Mouse (Mus musculus) heart, embryonic 15.5 days (tissue): ENCODE results near the gene Hcn3. TPM values are rescaled to one million over a fixed set of nuclear protein-coding genes. Genes with fewer than 3 reads are reported as not detected.

Source experiments
- ATAC-seq: fragments of 200-750 bp; cut with Nextera tagmentation; replicated peaks from 2 replicates; pipeline ENCODE4 v1.8.0; 2017; ENCODE audit warnings: low read depth, moderate TSS enrichment; ENCODE audit not compliant: insufficient number of reproducible peaks, insufficient read depth, low FRiP score
- H3K27ac ChIP-seq: fragments of 300-500 bp; sonication (generic); 2 replicates; pipeline ENCODE4 v1.5.1; 2015; ENCODE audit warnings: mild to moderate bottlenecking, inconsistent platforms
- H3K27me3 ChIP-seq: fragments of 300-500 bp; sonication (generic); 2 replicates; pipeline ENCODE4 v1.6.1; 2015; ENCODE audit warnings: inconsistent platforms
- H3K36me3 ChIP-seq: fragments of 300-500 bp; sonication (generic); 2 replicates; pipeline ENCODE4 v1.6.1; 2015; ENCODE audit warnings: mild to moderate bottlenecking, inconsistent platforms
- H3K4me1 ChIP-seq: fragments of 300-500 bp; sonication (generic); replicated peaks from 2 replicates; pipeline ENCODE4 v1.6.1; 2015; ENCODE audit warnings: inconsistent platforms
- H3K4me2 ChIP-seq: fragments of 300-500 bp; sonication (generic); 2 replicates; pipeline ENCODE4 v1.6.1; 2015; ENCODE audit warnings: inconsistent platforms, mild to moderate bottlenecking, moderate library complexity
- H3K4me3 ChIP-seq: fragments of 300-500 bp; sonication (generic); 2 replicates; pipeline ENCODE4 v1.5.1; 2015; ENCODE audit warnings: mild to moderate bottlenecking, inconsistent platforms
- H3K9ac ChIP-seq: fragments of 300-500 bp; sonication (generic); 2 replicates; pipeline ENCODE4 v1.6.1; 2015; ENCODE audit warnings: mild to moderate bottlenecking, inconsistent platforms
- H3K9me3 ChIP-seq: fragments of 300-500 bp; sonication (generic); replicated peaks from 2 replicates; pipeline ENCODE4 v1.6.1; 2016; ENCODE audit warnings: inconsistent platforms
- WGBS: fragments of 180-500 bp; shearing (Covaris S2); methylation state at CpG from one replicate; pipeline ENCODE4 v1.1.7; 2015; ENCODE audit warnings: mixed read lengths; 5-methylcytosine and 5-hydroxymethylcytosine counted together
- polyA plus RNA-seq: library from polyadenylated mRNA; unstranded; fragments of >200 nt; fragmentation: Nextera tagmentation; extraction: Ambion mirVana; gene quantifications from 2 replicates; pipeline ENCODE4 v1.2.1, GENCODE M21; 2015

The Hcn3 gene
- polyA plus RNA-seq, 1 experiment from 2014 or later, result 0.52 TPM

DNA sequence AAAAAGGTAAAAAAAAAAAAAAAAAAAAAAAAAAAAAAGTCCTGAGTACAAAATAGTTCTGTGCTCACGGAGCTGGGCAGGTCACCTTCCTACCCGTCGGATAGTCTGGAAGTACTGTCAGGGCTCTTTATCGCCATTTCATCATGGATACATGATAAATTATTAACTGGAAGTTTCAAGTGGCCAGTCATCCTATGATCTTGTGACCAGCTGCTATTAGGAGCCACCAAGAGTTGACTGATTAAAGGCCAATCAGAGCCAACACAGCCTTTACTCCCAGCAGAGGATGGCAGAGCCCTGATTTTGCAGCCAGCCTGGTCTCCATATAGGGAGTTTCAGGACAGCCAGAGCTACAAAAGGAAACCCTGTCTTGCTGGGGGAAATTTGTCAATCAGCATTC lies 46.9 kb downstream of the Hcn3 start:
- Histone ChIP-seq H3K9ac (no peak overlapping the region), H3K4me2 (no peak overlapping the region), H3K27ac (no peak overlapping the region), H3K4me1 (no peaks in the 10 kb centered on the region), H3K9me3 (no peaks in the 10 kb centered on the region), H3K27me3 (no peaks in the 10 kb centered on the region), H3K4me3 (no peak overlapping the region), H3K36me3 (no peaks in the 10 kb centered on the region)
- 65% methylated on average over 4 of the region's 4 CpGs for WGBS
- ATAC-seq, result no peak

DNA sequence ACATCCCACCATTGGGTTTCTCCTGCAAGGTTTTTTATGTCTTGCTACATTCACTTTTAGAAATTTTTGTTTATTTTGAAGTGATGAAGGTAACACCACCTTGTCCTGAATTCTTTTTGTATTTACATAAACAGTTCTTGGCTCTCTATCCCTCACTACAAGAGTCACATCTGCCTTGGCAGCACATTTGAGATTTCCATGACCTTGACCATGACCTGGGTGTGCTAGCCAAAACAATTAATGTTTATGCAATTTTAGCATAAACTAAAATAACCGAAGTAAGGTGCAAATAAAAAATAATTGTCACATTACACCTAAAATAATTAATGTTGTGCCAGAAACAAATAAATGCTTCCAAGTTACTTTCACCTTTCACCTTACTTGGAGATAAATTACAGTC lies 51.9 kb downstream of the Hcn3 start:
- H3K27me3 ChIP-seq, result no peaks in the 10 kb centered on the region
- H3K27ac ChIP-seq, result no peak overlapping the region
- H3K4me1 ChIP-seq, result no peaks in the 10 kb centered on the region
- whole genome bisulfite sequencing, result 50% methylated on average over 1 of the region's 1 CpGs
- H3K4me2 ChIP-seq, result no peak overlapping the region
- ATAC-seq, result no peak
- H3K36me3 ChIP-seq, result no peaks in the 10 kb centered on the region
- H3K9ac ChIP-seq, result no peak overlapping the region
- no peak overlapping the region for H3K4me3 ChIP-seq
- H3K9me3 ChIP-seq, result no peaks in the 10 kb centered on the region

DNA sequence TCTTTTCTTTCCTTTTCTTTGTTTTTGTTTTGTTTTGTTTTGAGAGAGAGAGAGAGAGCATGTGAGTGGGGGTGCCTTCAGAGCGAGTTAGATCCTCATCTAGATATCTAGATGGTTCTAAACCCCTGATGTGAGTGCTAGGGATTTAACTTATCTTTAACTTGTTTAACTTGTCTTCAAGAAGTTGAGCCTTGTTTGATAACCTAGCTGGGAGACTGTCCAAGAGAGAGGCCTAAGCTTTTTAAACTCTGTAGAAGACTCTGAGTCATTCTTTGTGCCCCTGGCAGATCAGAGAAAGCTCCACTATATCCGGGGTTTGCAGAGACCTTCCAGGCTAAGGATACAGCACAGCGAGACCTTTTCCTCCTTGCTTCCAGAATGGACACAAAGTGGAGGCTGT lies 52.5 kb downstream of the Hcn3 start:
- 46% methylated on average over 3 of the region's 3 CpGs for WGBS
- no peak overlapping the region for H3K27ac ChIP-seq
- H3K9me3 ChIP-seq, result no peaks in the 10 kb centered on the region

DNA sequence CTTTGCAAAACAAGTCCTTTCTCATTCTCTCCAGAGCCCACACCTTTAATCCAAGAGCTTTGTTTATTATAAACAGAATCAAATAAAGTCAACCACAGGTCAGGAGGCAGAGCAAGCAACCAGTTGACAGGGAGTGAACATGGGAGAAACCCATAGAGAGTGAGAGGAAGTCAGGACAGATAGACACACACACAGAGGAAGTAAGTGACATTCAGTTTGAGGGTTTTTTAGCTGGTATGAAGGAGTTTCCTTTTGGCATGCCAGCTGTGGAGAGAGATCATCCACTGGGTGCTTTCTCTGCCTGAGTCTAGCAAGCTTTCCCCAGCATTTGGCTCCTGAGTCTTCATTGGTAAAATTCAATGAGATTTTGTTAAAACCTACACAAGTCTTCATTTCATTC lies 53.1 kb downstream of the Hcn3 start:
- ATAC-seq, result no peak
- Histone ChIP-seq H3K4me3 (no peak overlapping the region), H3K27ac (no peak overlapping the region), H3K4me2 (no peak overlapping the region), H3K27me3 (no peaks in the 10 kb centered on the region), H3K9ac (no peak overlapping the region), H3K9me3 (no peaks in the 10 kb centered on the region), H3K36me3 (no peaks in the 10 kb centered on the region), H3K4me1 (peaks cover 6% of the 10 kb centered on the region; the same call in 1 of the 2 replicates)

More for the DNA sequence above, 52.5 kb downstream of the Hcn3 start:
- Histone ChIP-seq H3K9ac (no peak overlapping the region), H3K36me3 (no peaks in the 10 kb centered on the region), H3K4me3 (no peak overlapping the region), H3K4me2 (no peak overlapping the region), H3K27me3 (no peaks in the 10 kb centered on the region), H3K4me1 (peaks cover 2% of the 10 kb centered on the region; the same call in 1 of the 2 replicates)
- ATAC-seq, result no peak

DNA sequence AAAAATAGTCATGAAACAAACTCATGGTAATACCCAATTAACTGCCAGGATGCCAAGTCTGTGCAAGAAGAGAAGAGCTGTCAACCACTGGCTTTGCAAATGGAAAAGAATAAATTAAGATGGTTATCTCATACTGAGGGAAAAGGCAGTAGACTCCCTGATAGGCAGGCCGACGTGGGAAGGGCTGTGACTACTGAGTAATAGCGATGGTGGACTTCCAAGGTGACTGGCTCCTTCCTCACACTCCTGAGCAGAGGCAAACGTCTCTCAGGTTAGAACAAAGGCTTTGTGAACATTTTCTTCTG lies 56.8 kb downstream of the Hcn3 start:
- Histone ChIP-seq H3K4me1 (peaks cover 20% of the 10 kb centered on the region), H3K36me3 (peaks cover 4% of the 10 kb centered on the region; the same call in 1 of the 2 replicates), H3K9ac (no peak overlapping the region), H3K27ac (no peak overlapping the region), H3K9me3 (no peaks in the 10 kb centered on the region), H3K4me3 (no peak overlapping the region), H3K27me3 (no peaks in the 10 kb centered on the region), H3K4me2 (no peak overlapping the region)
- 73% methylated on average over 4 of the region's 4 CpGs for WGBS
- ATAC-seq, result no peak

DNA sequence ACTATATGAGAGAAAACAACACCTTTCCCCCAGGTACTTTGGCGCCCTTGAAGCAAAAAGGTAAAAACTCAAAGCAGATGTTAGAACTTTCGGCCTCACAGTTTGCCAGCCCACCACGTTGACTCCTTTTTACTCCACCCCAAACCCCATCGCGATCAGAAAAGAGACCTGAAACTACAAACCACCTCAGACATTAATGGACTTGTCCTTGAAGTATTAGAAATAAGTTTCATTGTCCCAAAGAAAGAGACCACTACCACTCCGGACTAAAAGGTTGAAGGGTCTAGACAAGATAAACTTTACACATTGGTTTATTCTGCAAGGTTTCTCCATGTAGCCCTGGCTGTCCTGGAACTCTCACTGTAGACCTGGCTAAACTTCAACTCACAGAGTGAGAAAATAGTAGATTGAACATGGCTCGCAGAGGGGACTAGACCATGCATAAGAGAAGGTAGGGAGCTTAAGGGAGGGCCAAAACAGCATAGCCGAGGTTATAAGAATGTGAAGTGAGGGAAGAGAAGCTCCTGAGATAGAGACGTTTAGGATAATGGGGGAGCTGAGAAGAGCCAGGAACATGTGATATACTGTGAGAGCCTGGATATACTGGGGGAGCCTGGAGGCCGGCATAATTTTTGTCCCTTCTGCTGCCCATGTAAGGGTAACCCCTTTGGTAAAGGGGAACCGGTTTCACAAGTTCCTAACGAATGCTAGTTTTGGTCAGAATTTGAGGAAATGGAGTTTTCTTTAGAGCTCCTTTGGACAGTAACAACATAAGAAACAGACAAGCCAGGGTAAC lies 57.3 kb downstream of the Hcn3 start:
- Histone ChIP-seq H3K4me2 (peak overlapping the region; percentile 62), H3K36me3 (peaks cover 7% of the 10 kb centered on the region; the same call in 1 of the 2 replicates), H3K9me3 (no peaks in the 10 kb centered on the region), H3K4me1 (peaks cover 20% of the 10 kb centered on the region), H3K27me3 (no peaks in the 10 kb centered on the region), H3K27ac (peak overlapping the region; percentile 24; the same call in 1 of the 2 replicates), H3K9ac (no peak overlapping the region), H3K4me3 (peak overlapping the region; percentile 72)
- 62% methylated on average over 12 of the region's 12 CpGs for WGBS
- no peak for ATAC-seq

DNA sequence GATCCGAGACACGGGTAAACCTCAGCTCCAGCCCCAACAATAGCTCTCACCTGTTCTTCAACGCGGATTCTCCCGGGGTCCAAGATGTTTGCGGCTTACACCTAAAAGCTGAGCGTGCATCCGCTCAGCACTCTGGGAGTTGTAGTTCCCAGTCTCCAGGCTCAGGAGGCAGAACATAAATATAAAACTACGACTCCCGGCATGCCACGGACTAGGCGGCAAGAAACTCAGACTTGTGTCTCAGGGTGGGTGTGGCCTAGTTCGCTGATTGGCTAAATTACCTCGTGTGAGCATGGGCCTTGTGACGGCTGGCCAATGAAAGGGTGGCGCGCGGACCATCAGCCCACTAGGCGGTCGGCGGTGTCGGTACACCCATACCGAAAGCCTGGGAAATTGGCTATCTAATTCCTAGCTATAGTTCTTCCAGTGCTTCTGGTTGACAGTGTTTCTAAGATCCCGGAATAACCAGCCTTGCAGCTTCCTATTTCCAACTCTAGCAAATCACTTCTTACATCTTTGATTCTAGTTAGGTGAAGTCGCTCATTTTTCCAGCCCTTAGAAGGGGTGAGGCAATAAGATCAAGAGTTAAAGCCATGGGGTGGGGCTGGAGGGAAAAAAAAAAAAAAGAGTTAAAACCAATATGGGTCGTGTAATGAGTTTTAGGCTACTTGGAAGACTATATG lies 58.0 kb downstream of the Hcn3 start, which contains the start of gene Fdps:
Gene Fdps (minus strand): TSS at position 148 of the 683 bp plus-strand sequence.
- Histone ChIP-seq H3K27me3 (no peaks in the 10 kb centered on the region), H3K4me3 (peak within 1 kb of the TSS; percentile 72), H3K9me3 (no peaks in the 10 kb centered on the region), H3K27ac (peak within 1 kb of the TSS; percentile 24; the same call in 1 of the 2 replicates), H3K4me1 (peaks cover 20% of the 10 kb centered on the region), H3K4me2 (peak within 1 kb of the TSS; percentile 77), H3K9ac (peak within 1 kb of the TSS; percentile 60), H3K36me3 (peaks cover 8% of the 10 kb centered on the region)
- WGBS, result under 1% methylated on average over 26 of the region's 26 CpGs
- ATAC-seq, result peak; percentile 99

DNA sequence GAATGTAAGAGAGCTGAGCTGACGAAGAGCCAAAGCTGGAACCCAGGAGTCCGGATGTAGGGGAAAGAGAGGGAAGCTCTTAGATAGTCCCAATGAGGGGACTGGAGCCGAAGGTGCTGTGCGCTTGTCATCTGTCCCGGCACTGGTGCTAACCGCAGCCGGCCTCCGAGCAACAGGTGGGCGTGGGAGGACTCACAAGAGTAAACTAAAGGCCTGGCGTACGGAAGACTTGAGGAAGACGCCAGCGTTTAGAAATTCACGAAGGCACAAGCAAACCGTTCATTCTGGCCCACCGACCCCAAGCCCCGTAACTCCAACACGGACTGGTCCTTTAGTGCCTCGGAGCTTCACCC lies 58.6 kb downstream of the Hcn3 start:
- Histone ChIP-seq H3K9me3 (no peaks in the 10 kb centered on the region), H3K4me2 (peak overlapping the region; percentile 77), H3K4me3 (peak overlapping the region; percentile 72), H3K27me3 (no peaks in the 10 kb centered on the region), H3K9ac (peak overlapping the region; percentile 60), H3K36me3 (peaks cover 11% of the 10 kb centered on the region), H3K27ac (peak overlapping the region; percentile 15; the same call in 1 of the 2 replicates), H3K4me1 (peaks cover 20% of the 10 kb centered on the region)
- 0% methylated on average over 19 of the region's 19 CpGs for WGBS
- 0 out of 2 replicates have a peak, but pooled peaks have one; percentile 3 for ATAC-seq

DNA sequence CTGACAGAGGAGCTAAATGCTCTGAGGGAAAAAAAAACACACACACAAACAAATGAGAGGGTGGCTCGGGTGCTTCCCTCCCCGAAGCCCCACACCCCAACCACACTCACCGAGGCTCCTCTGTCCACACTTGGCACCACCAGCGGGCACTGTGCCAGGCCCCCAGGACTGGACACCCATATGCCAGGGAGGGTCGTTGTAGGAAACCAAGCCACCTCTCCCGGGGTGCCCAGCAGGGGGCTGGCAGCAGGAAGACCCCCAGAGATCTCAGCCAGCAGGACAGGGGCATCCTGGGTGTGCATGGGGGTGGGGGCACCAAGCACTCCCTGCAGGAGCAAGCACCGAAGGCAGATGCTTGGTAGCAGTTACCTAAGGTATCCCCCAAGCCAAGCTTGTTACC lies 59.2 kb downstream of the Hcn3 start, which contains the start of gene Gm43738:
Gene Gm43738 (minus strand): TSS at position 289 of the 400 bp plus-strand sequence.
- 39% methylated on average over 7 of the region's 7 CpGs for WGBS
- peaks cover 16% of the 10 kb centered on the region for H3K36me3 ChIP-seq
- peaks cover 20% of the 10 kb centered on the region for H3K4me1 ChIP-seq
- H3K4me2 ChIP-seq, result peak within 1 kb of the TSS; percentile 77
- peak within 1 kb of the TSS; percentile 72 for H3K4me3 ChIP-seq
- peak within 1 kb of the TSS; percentile 15; the same call in 1 of the 2 replicates for H3K27ac ChIP-seq
- no peaks in the 10 kb centered on the region for H3K27me3 ChIP-seq
- peak within 1 kb of the TSS; percentile 60 for H3K9ac ChIP-seq
- ATAC-seq, result no peak
- H3K9me3 ChIP-seq, result no peaks in the 10 kb centered on the region
